Mouse (Mus musculus) olfactory bulb, adult 2 months (tissue): ENCODE data around the gene Kcnj3. TPM values are rescaled to one million over a fixed set of nuclear protein-coding genes. Genes with fewer than 3 reads are reported as not detected.
A peak's percentile ranks its signal among the peaks of the same experiment; 100 is the strongest.

Source experiments
- H3K27ac ChIP-seq: fragments of 200-500 bp; 2 replicates; pipeline ENCODE4 v1.5.1; 2012; ENCODE audit warnings: low read depth, low read length; ENCODE audit not compliant: insufficient read depth
- H3K4me1 ChIP-seq: fragments of 200-500 bp; 2 replicates; pipeline ENCODE4 v1.6.1; 2012; ENCODE audit warnings: low read length; ENCODE audit not compliant: control insufficient read depth, insufficient read depth
- H3K4me3 ChIP-seq: fragments of 200-500 bp; 2 replicates; pipeline ENCODE4 v1.5.1; 2012; ENCODE audit warnings: mild to moderate bottlenecking, low read depth, low read length, moderate library complexity; ENCODE audit not compliant: insufficient read depth
- CTCF ChIP-seq: fragments of 200-500 bp; IDR thresholded peaks from 2 replicates; pipeline ENCODE4 v1.5.1; 2012; ENCODE audit warnings: low read depth, mild to moderate bottlenecking, low read length, moderate library complexity; ENCODE audit not compliant: insufficient read depth
- POLR2A ChIP-seq: fragments of 200-500 bp; IDR thresholded peaks from 2 replicates; pipeline ENCODE4 v1.6.1; 2012; ENCODE audit warnings: mild to moderate bottlenecking, low read depth, low read length, moderate library complexity; ENCODE audit not compliant: insufficient read depth
- WGBS: fragments of 180-500 bp; shearing (Covaris S2); methylation state at CpG from one replicate; pipeline ENCODE4 v1.1.7; 2018; 5-methylcytosine and 5-hydroxymethylcytosine counted together
- polyA plus RNA-seq: library from polyadenylated mRNA; stranded (reverse); fragments of >200 nt; gene quantifications from 2 replicates; pipeline ENCODE4 v1.2.4, GENCODE M21; 2012; ENCODE audit warnings: low replicate concordance; ENCODE audit not compliant: missing spikeins, insufficient read depth, insufficient read length

The Kcnj3 gene
- polyA plus RNA-seq, result 74.7 TPM in 1 of 2 replicates, not detected in the other

GRCm38 (mm10) chr2:55435721-55436260 is at the start of gene Kcnj3:
TSS of gene Kcnj3 (plus strand) at chr2:55435970.
- 0 out of 2 replicates have a peak, but pooled peaks cover 6% of the 10 kb centered on the region for H3K4me1 ChIP-seq
- WGBS, result under 1% methylated on average over 20 of the region's 20 CpGs
- peak within 1 kb of the TSS; percentile 90 for H3K27ac ChIP-seq
- H3K4me3 ChIP-seq, result peak within 1 kb of the TSS; percentile 99
- TF ChIP-seq CTCF (no peak), POLR2A (0 out of 2 replicates have a peak, but pooled peaks have one; percentile 35)

DNA sequence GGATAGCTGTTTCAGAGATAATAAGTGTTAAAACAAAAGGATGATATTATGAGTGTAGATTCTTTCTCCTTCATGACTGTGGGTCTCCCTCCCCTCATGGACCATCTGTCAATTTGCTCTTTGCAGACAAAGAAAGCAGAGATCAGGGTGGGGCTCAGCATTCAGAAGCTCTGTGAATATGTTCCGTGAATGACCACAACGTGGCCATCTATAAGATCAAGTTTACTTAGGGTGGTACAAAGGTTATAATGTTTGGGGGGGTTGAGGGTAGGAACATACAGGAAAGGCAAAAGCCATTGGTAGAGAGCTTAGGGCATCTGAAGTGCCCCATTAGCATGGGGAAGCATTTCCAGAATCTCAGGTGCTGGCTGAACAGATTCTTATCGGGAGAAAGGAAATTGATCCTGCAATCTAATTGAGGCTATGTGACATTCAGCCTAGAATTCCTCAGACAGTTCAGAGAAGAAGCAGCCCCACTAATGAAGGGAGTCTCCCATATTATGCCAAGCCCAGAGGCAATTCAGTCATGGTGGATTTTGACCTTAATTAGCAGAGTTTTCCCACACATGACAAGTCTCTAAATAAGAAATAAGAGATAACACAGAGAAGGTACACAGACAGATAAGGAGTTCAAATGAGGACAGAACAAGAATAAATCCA is 45.3 kb upstream of the Kcnj3 start:
- no peak for TF ChIP-seq POLR2A
- TF ChIP-seq CTCF, result no peak
- 72% methylated on average over 3 of the region's 3 CpGs for WGBS
- no peak overlapping the region for H3K27ac ChIP-seq
- no peaks in the 10 kb centered on the region for H3K4me1 ChIP-seq
- H3K4me3 ChIP-seq, result no peak overlapping the region

DNA sequence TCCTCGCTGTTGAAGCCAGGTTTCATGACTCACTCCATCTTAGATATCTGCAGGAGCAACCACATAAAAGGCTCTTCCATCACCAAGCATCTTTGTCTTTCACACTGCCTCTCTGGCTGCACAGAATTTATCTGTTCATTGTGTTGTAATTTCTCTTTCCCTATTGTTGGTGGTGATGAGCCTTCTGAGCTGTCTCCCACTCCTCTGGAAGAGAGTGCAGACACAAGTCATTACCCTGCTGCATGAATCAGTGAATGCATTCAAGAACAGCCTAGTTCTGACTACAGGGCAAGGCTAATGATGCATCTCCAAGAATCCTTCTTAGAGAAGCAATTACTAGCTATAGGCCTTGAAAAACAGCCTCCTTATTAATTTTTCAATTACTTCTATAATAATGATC is 30.5 kb upstream of the Kcnj3 start:
- WGBS, result 54% methylated on average over 1 of the region's 1 CpGs
- TF ChIP-seq POLR2A (no peak), CTCF (no peak)

GRCm38 (mm10) chr2:55427633-55428032 is 8.1 kb upstream of the Kcnj3 start:
- TF ChIP-seq CTCF (no peak), POLR2A (no peak)
- 80% methylated on average over 2 of the region's 2 CpGs for WGBS
- Histone ChIP-seq H3K4me3 (no peak overlapping the region), H3K4me1 (no peaks in the 10 kb centered on the region), H3K27ac (no peak overlapping the region)

More for the DNA sequence above, 30.5 kb upstream of the Kcnj3 start:
- H3K4me3 ChIP-seq, result no peak overlapping the region
- H3K4me1 ChIP-seq, result no peaks in the 10 kb centered on the region
- H3K27ac ChIP-seq, result no peak overlapping the region

DNA sequence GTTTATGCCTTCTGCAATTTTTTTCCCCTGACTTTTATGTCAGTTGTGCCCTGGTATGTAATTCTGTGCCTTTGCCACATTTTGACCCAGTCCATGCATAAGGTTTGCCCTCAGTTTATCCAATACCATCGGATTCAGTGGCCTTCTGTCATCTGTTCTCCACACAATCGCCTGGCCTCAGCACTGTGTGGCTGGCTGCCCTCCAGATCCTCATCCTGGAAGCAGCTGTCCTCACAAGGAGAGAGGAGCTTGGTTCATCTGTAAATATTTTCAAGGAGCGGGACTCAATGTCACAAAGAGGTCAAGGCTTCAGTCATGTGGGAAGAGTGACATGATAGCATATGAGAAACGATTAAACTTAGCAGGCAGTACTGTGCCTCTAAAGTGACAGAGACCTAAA is 3.7 kb upstream of the Kcnj3 start:
- WGBS, result 74% methylated on average over 4 of the region's 4 CpGs
- 0 out of 2 replicates have a peak, but pooled peaks cover under 1% of the 10 kb centered on the region for H3K4me1 ChIP-seq
- H3K4me3 ChIP-seq, result no peak overlapping the region
- TF ChIP-seq POLR2A (no peak), CTCF (no peak)
- H3K27ac ChIP-seq, result no peak overlapping the region

GRCm38 (mm10) chr2:55436261-55437006 is 664 bp downstream of the Kcnj3 start:
- Histone ChIP-seq H3K27ac (peak overlapping the region; percentile 90), H3K4me3 (peak overlapping the region; percentile 99), H3K4me1 (0 out of 2 replicates have a peak, but pooled peaks cover 6% of the 10 kb centered on the region)
- 1% methylated on average over 21 of the region's 21 CpGs for WGBS
- TF ChIP-seq CTCF, result no peak
- no peak; the same call in 1 of the 2 replicates for TF ChIP-seq POLR2A

- Histone ChIP-seq H3K4me1 (0 out of 2 replicates have a peak, but pooled peaks cover 6% of the 10 kb centered on the region), H3K27ac (peak overlapping the region; percentile 95), H3K4me3 (peak overlapping the region; percentile 99)
- WGBS, result under 1% methylated on average over 51 of the region's 51 CpGs
- no peak for TF ChIP-seq CTCF
- TF ChIP-seq POLR2A, result no peak
Measured at GRCm38 (mm10) chr2:55437007-55437949, 1.5 kb downstream of the Kcnj3 start.

- H3K27ac ChIP-seq, result 0 out of 2 replicates have a peak overlapping the region, but pooled peaks have one; percentile 16
- H3K4me3 ChIP-seq, result peak overlapping the region; percentile 99
- 0 out of 2 replicates have a peak, but pooled peaks cover 6% of the 10 kb centered on the region for H3K4me1 ChIP-seq
- WGBS, result 7% methylated on average over 1 of the region's 1 CpGs
- no peak for TF ChIP-seq CTCF
Measured at GRCm38 (mm10) chr2:55437977-55438376, 2.2 kb downstream of the Kcnj3 start.
